ENCODE assay signal across 25 mouse cellular contexts in the genomic region with DNA sequence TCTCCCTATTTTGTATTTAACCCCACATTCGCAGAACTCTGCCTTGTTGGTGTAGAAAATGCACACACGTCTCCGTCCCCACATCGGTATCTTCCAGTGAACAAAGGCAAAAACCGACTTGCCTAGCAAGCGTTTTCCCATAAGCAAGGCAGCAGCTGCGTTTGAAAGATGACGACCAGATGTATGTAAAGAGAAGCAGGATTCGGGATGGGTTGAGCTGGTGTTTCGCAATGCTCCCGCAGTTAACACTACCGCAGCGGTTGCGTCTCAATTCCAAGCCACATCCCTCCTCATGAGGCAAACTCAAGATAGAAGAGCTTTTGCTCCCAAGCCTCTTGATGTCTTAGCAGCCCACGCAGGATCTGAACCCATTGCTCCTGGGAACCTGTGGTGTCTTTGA.
"Had no signal": no experiment of that assay in that cellular context is flagged by ENCODE, and none has a peak within 500 bp of the region (broad histone marks: within the 10 kb centered on the region; RNA-seq: fewer than 3 reads in every experiment).

No protein-coding gene starts in this region.

- H3K4me1 ChIP-seq: heart, embryonic 13.5 days; heart, embryonic 15.5 days; hindbrain, embryonic 13.5 days; hindbrain, embryonic 15.5 days; kidney, embryonic 15.5 days; limb, embryonic 12.5 days; liver, embryonic 12.5 days had no signal

- H3K36me3 ChIP-seq: heart, embryonic 13.5 days; heart, embryonic 15.5 days; hindbrain, embryonic 13.5 days; hindbrain, embryonic 15.5 days; kidney, embryonic 15.5 days; limb, embryonic 12.5 days; limb, embryonic 15.5 days; liver, embryonic 12.5 days had no signal

- DNase-seq: gastrocnemius, adult 2 months; gastrocnemius, postnatal 25 days; heart, adult 18-20 months; heart, postnatal 14 days; heart, postnatal 36 days; kidney, adult 11 months; kidney, adult 2 months; kidney, adult 9 months; kidney, postnatal 36 days; layer of hippocampus, adult 9-11 months; layer of hippocampus, postnatal 36 days; left cerebral cortex, postnatal 4 days had no signal

- H3K9me3 ChIP-seq: heart, embryonic 13.5 days; heart, embryonic 15.5 days; hindbrain, embryonic 13.5 days; hindbrain, embryonic 15.5 days; kidney, embryonic 15.5 days; limb, embryonic 12.5 days; limb, embryonic 15.5 days; liver, embryonic 12.5 days had no signal

- H3K27me3 ChIP-seq: heart, embryonic 13.5 days; heart, embryonic 15.5 days; hindbrain, embryonic 13.5 days; hindbrain, embryonic 15.5 days; kidney, embryonic 15.5 days; limb, embryonic 12.5 days; limb, embryonic 15.5 days; liver, embryonic 12.5 days had no signal

- H3K9ac ChIP-seq: heart, embryonic 13.5 days; heart, embryonic 15.5 days; hindbrain, embryonic 13.5 days; hindbrain, embryonic 15.5 days; kidney, embryonic 15.5 days; limb, embryonic 12.5 days; limb, embryonic 15.5 days; liver, embryonic 12.5 days; liver, embryonic 14.5 days had no signal

- H3K27ac ChIP-seq: gastrocnemius, adult 2 months; heart, embryonic 13.5 days; heart, embryonic 15.5 days; hindbrain, embryonic 13.5 days; hindbrain, embryonic 15.5 days; hindbrain, postnatal 0 days; kidney, embryonic 15.5 days; kidney, postnatal 0 days; limb, embryonic 12.5 days; limb, embryonic 15.5 days; liver, embryonic 12.5 days; liver, embryonic 14.5 days had no signal

- H3K4me3 ChIP-seq: gastrocnemius, adult 2 months; heart, embryonic 13.5 days; heart, embryonic 15.5 days; hindbrain, embryonic 13.5 days; hindbrain, embryonic 15.5 days; kidney, embryonic 15.5 days; limb, embryonic 12.5 days; limb, embryonic 15.5 days; liver, embryonic 12.5 days had no signal

- ATAC-seq: hindbrain, postnatal 0 days; intestine, embryonic 16.5 days; liver, embryonic 12.5 days had no signal

- H3K4me2 ChIP-seq: heart, embryonic 11.5 days; heart, embryonic 13.5 days; heart, embryonic 15.5 days; hindbrain, embryonic 13.5 days; hindbrain, embryonic 15.5 days; kidney, embryonic 15.5 days; limb, embryonic 12.5 days; limb, embryonic 15.5 days; liver, embryonic 12.5 days had no signal
